Mouse (Mus musculus) hindbrain, embryonic 13.5 days (tissue): ENCODE measurements around the gene Il2. TPM values are rescaled to one million over a fixed set of nuclear protein-coding genes. Genes with fewer than 3 reads are reported as not detected.

Experiments used
- ATAC-seq: fragments of 200-750 bp; cut with Nextera tagmentation; 2 replicates; pipeline ENCODE4 v1.8.0; 2017; ENCODE audit warnings: moderate TSS enrichment; ENCODE audit not compliant: low FRiP score
- H3K27ac ChIP-seq: fragments of 300-500 bp; sonication (generic); 2 replicates; pipeline ENCODE4 v1.5.1; 2015; ENCODE audit warnings: inconsistent platforms, mild to moderate bottlenecking, moderate library complexity
- H3K27me3 ChIP-seq: fragments of 300-500 bp; sonication (generic); 2 replicates; pipeline ENCODE4 v1.6.1; 2015; ENCODE audit warnings: mild to moderate bottlenecking, inconsistent platforms
- H3K36me3 ChIP-seq: fragments of 300-500 bp; sonication (generic); 2 replicates; pipeline ENCODE4 v1.6.1; 2015; ENCODE audit warnings: mild to moderate bottlenecking, inconsistent platforms
- H3K4me1 ChIP-seq: fragments of 300-500 bp; sonication (generic); replicated peaks from 2 replicates; pipeline ENCODE4 v1.6.1; 2015; ENCODE audit warnings: inconsistent platforms
- H3K4me2 ChIP-seq: fragments of 300-500 bp; sonication (generic); 2 replicates; pipeline ENCODE4 v1.6.1; 2015; ENCODE audit warnings: inconsistent platforms, mild to moderate bottlenecking, moderate library complexity
- H3K4me3 ChIP-seq: fragments of 300-500 bp; sonication (generic); 2 replicates; pipeline ENCODE4 v1.5.1; 2015; ENCODE audit warnings: mild to moderate bottlenecking, inconsistent platforms
- H3K9ac ChIP-seq: fragments of 300-500 bp; sonication (generic); 2 replicates; pipeline ENCODE4 v1.6.1; 2015; ENCODE audit warnings: mild to moderate bottlenecking, inconsistent platforms
- H3K9me3 ChIP-seq: fragments of 300-500 bp; sonication (generic); 2 replicates; pipeline ENCODE4 v1.6.1; 2016; ENCODE audit warnings: inconsistent platforms
- WGBS: fragments of 180-500 bp; shearing (Covaris S2); methylation state at CpG from one replicate; pipeline ENCODE4 v1.1.7; 2015; 5-methylcytosine and 5-hydroxymethylcytosine counted together
- polyA plus RNA-seq: library from polyadenylated mRNA; unstranded; fragments of >200 nt; fragmentation: Nextera tagmentation; extraction: Ambion mirVana; gene quantifications from 2 replicates; pipeline ENCODE4 v1.2.1, GENCODE M21; 2015

The Il2 gene
- polyA plus RNA-seq: 0.48 and 0.51 TPM in 2 replicates

GRCm38 (mm10) chr3:37125655-37126054 lies at the start of gene Il2:
Gene Il2 (minus strand): TSS chr3:37125959.
- Histone ChIP-seq H3K27ac (no peak within 1 kb of the TSS), H3K9ac (no peak within 1 kb of the TSS), H3K4me2 (no peak within 1 kb of the TSS), H3K36me3 (no peaks in the 10 kb centered on the region), H3K9me3 (no peaks in the 10 kb centered on the region), H3K4me1 (no peaks in the 10 kb centered on the region), H3K27me3 (no peaks in the 10 kb centered on the region), H3K4me3 (no peak within 1 kb of the TSS)
- WGBS: 90% methylated on average over 4 of the region's 4 CpGs
- ATAC-seq: no peak

DNA sequence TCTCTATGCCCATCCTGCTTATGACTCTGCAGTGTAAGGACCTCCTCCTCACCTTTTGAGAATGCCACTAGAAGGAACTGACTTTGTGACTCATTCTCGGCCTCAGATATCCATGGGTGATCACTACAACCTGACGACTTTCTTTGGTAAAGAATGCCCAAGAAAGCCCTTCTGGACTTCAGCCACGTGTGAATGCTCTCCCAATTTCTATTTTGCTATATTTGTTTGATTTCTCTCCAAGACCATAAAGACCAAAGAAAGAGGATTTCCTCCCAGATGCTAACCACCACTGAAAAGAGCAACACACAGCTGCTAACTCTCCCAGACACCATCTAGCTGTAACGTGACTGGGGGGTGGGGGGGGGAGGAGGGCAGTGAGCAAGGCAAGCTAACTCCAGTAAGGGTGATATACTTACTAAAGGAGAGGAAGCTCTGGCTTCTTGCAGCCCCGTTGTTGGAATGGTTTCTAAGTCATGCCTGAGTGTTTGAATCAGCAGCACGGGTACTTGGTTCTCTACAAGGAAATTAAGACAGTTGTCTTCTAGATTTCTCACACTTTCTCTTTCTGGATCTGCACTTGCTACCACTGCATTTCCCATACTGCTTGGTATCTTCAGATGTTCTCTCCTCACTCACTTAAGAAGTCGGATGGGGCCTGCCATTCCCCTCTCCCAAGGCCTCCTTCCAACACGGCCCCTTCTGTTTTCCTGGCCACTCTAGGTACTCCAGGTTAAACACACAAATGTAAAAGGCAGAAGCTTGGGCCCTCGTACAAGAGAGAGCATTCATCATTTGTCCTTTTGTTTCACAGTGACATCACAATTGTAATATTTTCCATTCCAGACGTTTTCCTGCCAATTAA lies 49.2 kb upstream of the Il2 start:
- no peaks in the 10 kb centered on the region for H3K9me3 ChIP-seq
- no peak overlapping the region for H3K4me3 ChIP-seq
- 74% methylated on average over 10 of the region's 10 CpGs for WGBS
- no peak overlapping the region for H3K27ac ChIP-seq
- no peaks in the 10 kb centered on the region for H3K4me1 ChIP-seq
- ATAC-seq: no peak
- H3K9ac ChIP-seq: no peak overlapping the region
- no peaks in the 10 kb centered on the region for H3K36me3 ChIP-seq
- no peak overlapping the region for H3K4me2 ChIP-seq
- H3K27me3 ChIP-seq: 0 out of 2 replicates have a peak, but pooled peaks cover 3% of the 10 kb centered on the region

GRCm38 (mm10) chr3:37173285-37173684 lies 47.5 kb upstream of the Il2 start:
- Histone ChIP-seq H3K27ac (no peak overlapping the region), H3K9me3 (no peaks in the 10 kb centered on the region), H3K36me3 (no peaks in the 10 kb centered on the region), H3K4me3 (no peak overlapping the region), H3K27me3 (no peaks in the 10 kb centered on the region), H3K4me2 (no peak overlapping the region), H3K9ac (no peak overlapping the region), H3K4me1 (no peaks in the 10 kb centered on the region)
- ATAC-seq: no peak
- WGBS: 96% methylated on average over 8 of the region's 8 CpGs

- H3K4me2 ChIP-seq: no peak overlapping the region
- H3K4me3 ChIP-seq: no peak overlapping the region
- no peaks in the 10 kb centered on the region for H3K4me1 ChIP-seq
- H3K9ac ChIP-seq: no peak overlapping the region
- 95% methylated on average over 2 of the region's 2 CpGs for WGBS
- ATAC-seq: no peak
- no peak overlapping the region for H3K27ac ChIP-seq
- no peaks in the 10 kb centered on the region for H3K36me3 ChIP-seq
- H3K9me3 ChIP-seq: no peaks in the 10 kb centered on the region
- H3K27me3 ChIP-seq: no peaks in the 10 kb centered on the region
Measured at GRCm38 (mm10) chr3:37169283-37169682, 43.5 kb upstream of the Il2 start.

- Histone ChIP-seq H3K9me3 (no peaks in the 10 kb centered on the region), H3K4me2 (no peak overlapping the region), H3K27ac (no peak overlapping the region), H3K4me3 (no peak overlapping the region), H3K27me3 (no peaks in the 10 kb centered on the region), H3K9ac (no peak overlapping the region), H3K36me3 (no peaks in the 10 kb centered on the region), H3K4me1 (no peaks in the 10 kb centered on the region)
- no peak for ATAC-seq
- 79% methylated on average over 4 of the region's 4 CpGs for WGBS
Measured at GRCm38 (mm10) chr3:37161096-37161495, 35.3 kb upstream of the Il2 start.

GRCm38 (mm10) chr3:37158246-37158645 lies 32.5 kb upstream of the Il2 start:
- 84% methylated on average over 3 of the region's 3 CpGs for WGBS
- Histone ChIP-seq H3K36me3 (no peaks in the 10 kb centered on the region), H3K27ac (no peak overlapping the region), H3K9me3 (no peaks in the 10 kb centered on the region), H3K4me1 (no peaks in the 10 kb centered on the region), H3K4me2 (no peak overlapping the region), H3K9ac (no peak overlapping the region), H3K27me3 (no peaks in the 10 kb centered on the region), H3K4me3 (no peak overlapping the region)
- ATAC-seq: no peak

DNA sequence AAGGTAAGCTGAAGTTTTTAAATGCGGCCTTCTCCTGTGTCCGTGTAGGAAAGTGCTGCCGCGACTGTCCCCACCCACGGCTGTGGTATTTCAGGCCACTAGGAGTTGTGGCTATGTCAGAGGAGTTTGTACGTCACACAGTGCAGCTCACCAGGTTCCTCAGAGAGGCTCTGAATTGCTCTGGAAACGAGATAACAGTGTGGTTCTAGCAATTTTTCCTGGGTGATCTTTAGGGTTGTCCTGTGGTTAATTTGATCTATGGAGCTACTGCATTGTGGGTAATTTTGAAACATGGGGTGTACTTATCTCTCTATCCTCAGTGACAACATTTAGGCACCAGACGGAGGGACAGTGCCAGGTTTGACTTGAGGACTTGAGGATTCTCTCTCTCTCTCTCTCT lies 31.3 kb upstream of the Il2 start:
- no peak overlapping the region for H3K4me2 ChIP-seq
- H3K4me1 ChIP-seq: no peaks in the 10 kb centered on the region
- 75% methylated on average over 8 of the region's 8 CpGs for WGBS
- no peaks in the 10 kb centered on the region for H3K27me3 ChIP-seq
- no peak overlapping the region for H3K27ac ChIP-seq
- no peaks in the 10 kb centered on the region for H3K36me3 ChIP-seq
- H3K9me3 ChIP-seq: no peaks in the 10 kb centered on the region
- no peak overlapping the region for H3K4me3 ChIP-seq
- H3K9ac ChIP-seq: no peak overlapping the region
- no peak for ATAC-seq

DNA sequence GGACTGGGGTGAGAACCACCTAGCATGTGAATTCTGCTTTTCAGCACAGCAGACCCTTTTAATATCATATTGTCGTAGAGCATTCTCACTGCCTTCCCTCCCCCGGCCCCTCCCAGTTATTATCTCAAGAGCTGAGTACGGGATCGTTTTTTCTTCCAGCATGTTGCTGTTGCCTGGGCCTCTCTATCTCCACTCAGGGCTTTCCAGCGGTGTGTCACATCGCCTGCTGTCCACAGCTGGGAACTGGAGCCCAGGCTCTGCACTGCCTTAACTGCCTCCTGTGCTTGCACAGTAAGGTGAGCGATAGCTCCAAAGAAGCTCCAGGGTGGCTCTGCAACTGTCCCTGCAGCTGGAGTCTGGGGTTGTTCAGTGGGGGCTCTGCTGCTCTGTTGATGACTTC lies 28.6 kb upstream of the Il2 start:
- Histone ChIP-seq H3K27ac (no peak overlapping the region), H3K36me3 (no peaks in the 10 kb centered on the region), H3K9me3 (no peaks in the 10 kb centered on the region), H3K4me1 (no peaks in the 10 kb centered on the region), H3K4me3 (no peak overlapping the region), H3K4me2 (no peak overlapping the region), H3K9ac (no peak overlapping the region), H3K27me3 (no peaks in the 10 kb centered on the region)
- ATAC-seq: no peak
- 87% methylated on average over 7 of the region's 7 CpGs for WGBS

DNA sequence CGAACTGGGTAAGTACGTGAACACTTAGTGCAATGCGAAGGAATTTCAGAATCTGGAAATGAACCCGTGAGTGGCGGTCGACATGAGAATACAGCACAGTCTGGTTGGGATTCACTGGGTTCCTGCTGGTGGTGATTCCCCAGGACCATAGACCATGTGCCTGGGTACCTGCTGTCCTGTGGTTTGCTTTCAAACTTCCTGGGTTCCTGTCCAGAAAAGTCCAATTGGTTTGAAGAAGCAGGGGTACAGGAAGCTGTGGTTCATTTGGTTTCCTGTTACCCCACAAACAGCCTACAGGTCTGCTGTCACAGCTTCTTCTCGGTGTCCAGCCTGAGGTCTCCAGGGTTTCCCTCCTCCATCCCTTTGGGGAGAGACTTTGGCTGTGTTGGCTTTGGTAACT lies 27.2 kb upstream of the Il2 start:
- no peaks in the 10 kb centered on the region for H3K27me3 ChIP-seq
- H3K9me3 ChIP-seq: no peaks in the 10 kb centered on the region
- H3K36me3 ChIP-seq: no peaks in the 10 kb centered on the region
- no peak for ATAC-seq
- no peaks in the 10 kb centered on the region for H3K4me1 ChIP-seq
- H3K9ac ChIP-seq: no peak overlapping the region
- no peak overlapping the region for H3K4me2 ChIP-seq
- no peak overlapping the region for H3K27ac ChIP-seq
- H3K4me3 ChIP-seq: no peak overlapping the region
- WGBS: 96% methylated on average over 7 of the region's 7 CpGs

DNA sequence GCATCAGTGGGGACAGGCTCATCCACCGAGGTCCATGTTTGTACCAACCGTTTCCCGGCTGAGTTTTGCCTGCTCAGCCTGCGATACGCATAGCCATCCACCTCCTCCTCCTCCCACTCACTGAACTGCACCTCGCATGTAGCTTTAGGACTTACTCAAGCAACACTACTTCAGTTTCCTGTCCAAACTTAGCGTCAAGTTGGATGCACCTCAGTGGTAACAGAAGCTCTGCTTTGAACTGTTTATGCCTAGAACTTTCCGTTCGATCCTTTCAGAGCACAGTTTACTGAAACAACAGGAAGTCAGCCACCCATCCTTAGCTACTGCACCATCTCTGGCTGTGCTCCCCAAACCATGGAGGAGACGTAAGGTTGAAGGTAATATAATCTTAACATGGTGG lies 26.5 kb upstream of the Il2 start:
- no peak overlapping the region for H3K4me3 ChIP-seq
- H3K27ac ChIP-seq: no peak overlapping the region
- ATAC-seq: no peak
- H3K4me1 ChIP-seq: no peaks in the 10 kb centered on the region
- no peak overlapping the region for H3K4me2 ChIP-seq
- H3K27me3 ChIP-seq: no peaks in the 10 kb centered on the region
- no peaks in the 10 kb centered on the region for H3K9me3 ChIP-seq
- H3K9ac ChIP-seq: no peak overlapping the region
- H3K36me3 ChIP-seq: no peaks in the 10 kb centered on the region
- WGBS: 91% methylated on average over 10 of the region's 10 CpGs

GRCm38 (mm10) chr3:37146810-37147209 lies 21.1 kb upstream of the Il2 start:
- WGBS: 80% methylated on average over 7 of the region's 7 CpGs
- no peak overlapping the region for H3K27ac ChIP-seq
- no peak overlapping the region for H3K4me2 ChIP-seq
- H3K4me1 ChIP-seq: no peaks in the 10 kb centered on the region
- no peak overlapping the region for H3K4me3 ChIP-seq
- H3K36me3 ChIP-seq: no peaks in the 10 kb centered on the region
- ATAC-seq: no peak
- no peaks in the 10 kb centered on the region for H3K9me3 ChIP-seq
- H3K9ac ChIP-seq: no peak overlapping the region
- H3K27me3 ChIP-seq: no peaks in the 10 kb centered on the region

GRCm38 (mm10) chr3:37146406-37146805 lies 20.6 kb upstream of the Il2 start:
- no peak for ATAC-seq
- Histone ChIP-seq H3K27me3 (no peaks in the 10 kb centered on the region), H3K27ac (no peak overlapping the region), H3K9ac (no peak overlapping the region), H3K4me1 (no peaks in the 10 kb centered on the region), H3K36me3 (no peaks in the 10 kb centered on the region), H3K4me2 (no peak overlapping the region), H3K4me3 (no peak overlapping the region), H3K9me3 (no peaks in the 10 kb centered on the region)
- 39% methylated on average over 8 of the region's 8 CpGs for WGBS

- H3K9me3 ChIP-seq: no peaks in the 10 kb centered on the region
- no peak overlapping the region for H3K4me2 ChIP-seq
- H3K27me3 ChIP-seq: no peaks in the 10 kb centered on the region
- H3K4me3 ChIP-seq: no peak overlapping the region
- no peak for ATAC-seq
- 62% methylated on average over 1 of the region's 1 CpGs for WGBS
- no peaks in the 10 kb centered on the region for H3K36me3 ChIP-seq
- no peak overlapping the region for H3K9ac ChIP-seq
- H3K4me1 ChIP-seq: no peaks in the 10 kb centered on the region
- no peak overlapping the region for H3K27ac ChIP-seq
Measured at GRCm38 (mm10) chr3:37144979-37145378, 19.2 kb upstream of the Il2 start.
